Mouse (Mus musculus) liver, embryonic 11.5 days (tissue): ENCODE data around the gene Bco1. TPM values are rescaled to one million over a fixed set of nuclear protein-coding genes. Genes with fewer than 3 reads are reported as not detected.

Experiments
- ATAC-seq: fragments of 200-750 bp; cut with Nextera tagmentation; replicated peaks from 2 replicates; pipeline ENCODE4 v1.8.0; 2017; ENCODE audit warnings: moderate number of reproducible peaks, mild to moderate bottlenecking, moderate TSS enrichment, moderate library complexity; ENCODE audit not compliant: low FRiP score
- DNase-seq: peaks from one replicate; pipeline ENCODE4 v3.0.0-alpha.2; 2017; ENCODE audit warnings: low spot score
- H3K27ac ChIP-seq: fragments of 300-500 bp; sonication (generic); 2 replicates; pipeline ENCODE4 v1.5.1; 2014; ENCODE audit warnings: mild to moderate bottlenecking, low read depth, low read length, control low read depth
- H3K27me3 ChIP-seq: fragments of 300-500 bp; sonication (generic); replicated peaks from 2 replicates; pipeline ENCODE4 v1.6.1; 2014; ENCODE audit warnings: low read length, mixed read lengths; ENCODE audit not compliant: control insufficient read depth, insufficient read depth
- H3K36me3 ChIP-seq: fragments of 300-500 bp; sonication (generic); 2 replicates; pipeline ENCODE4 v1.6.1; 2014; ENCODE audit warnings: mild to moderate bottlenecking, low read length, moderate library complexity, mixed read lengths; ENCODE audit not compliant: control insufficient read depth, insufficient read depth
- H3K4me1 ChIP-seq: fragments of 300-500 bp; sonication (generic); replicated peaks from 2 replicates; pipeline ENCODE4 v1.6.1; 2014; ENCODE audit warnings: low read length, mixed read lengths; ENCODE audit not compliant: control insufficient read depth, insufficient read depth
- H3K4me2 ChIP-seq: fragments of 300-500 bp; sonication (generic); 2 replicates; pipeline ENCODE4 v1.6.1; 2014; ENCODE audit warnings: mild to moderate bottlenecking, control low read depth, moderate library complexity
- H3K4me3 ChIP-seq: fragments of 300-500 bp; sonication (generic); 2 replicates; pipeline ENCODE4 v1.5.1; 2014; ENCODE audit warnings: low read depth, low read length, control low read depth
- H3K9ac ChIP-seq: fragments of 300-500 bp; sonication (generic); 2 replicates; pipeline ENCODE4 v1.6.1; 2014; ENCODE audit warnings: low read depth, low read length, control low read depth
- H3K9me3 ChIP-seq: fragments of 300-500 bp; sonication (generic); 2 replicates; pipeline ENCODE4 v1.6.1; 2016; ENCODE audit warnings: low read length, inconsistent platforms, mixed read lengths; ENCODE audit not compliant: control insufficient read depth
- WGBS: fragments of 180-500 bp; shearing (Covaris S2); extraction: QIAGEN DNeasy Blood & Tissue Kit; methylation state at CpG from one replicate; pipeline ENCODE4 v1.1.7; 2014; 5-methylcytosine and 5-hydroxymethylcytosine counted together
- polyA plus RNA-seq: library from polyadenylated mRNA; unstranded; fragments of >200 nt; fragmentation: Nextera tagmentation; extraction: Ambion mirVana; gene quantifications from 2 replicates; pipeline ENCODE4 v1.2.1, GENCODE M21; 2014

Gene Bco1
- polyA plus RNA-seq, 1 experiment from 2014 or later: 11.9 TPM

DNA sequence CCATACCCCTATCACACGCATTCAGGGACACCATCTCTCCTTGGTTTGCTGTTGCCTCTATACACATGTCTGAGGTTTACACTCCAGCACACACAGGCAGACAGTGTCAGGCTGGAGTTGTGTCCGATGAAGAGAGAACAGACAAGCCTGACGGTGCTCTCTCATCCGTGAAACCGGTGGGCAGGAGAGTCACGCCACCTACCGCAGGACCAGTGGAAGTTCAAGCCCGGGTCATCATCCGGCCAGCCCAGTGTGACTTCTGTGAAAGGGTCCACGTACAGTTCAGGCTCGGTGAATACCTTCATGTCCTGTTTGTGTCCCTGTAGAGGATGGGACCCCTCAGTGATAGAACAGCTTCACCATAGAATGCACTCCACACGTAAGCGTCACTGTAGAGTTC is 35.3 kb upstream of the Bco1 start:
- H3K9ac ChIP-seq: no peak overlapping the region
- no peak overlapping the region for H3K27ac ChIP-seq
- 0 out of 2 replicates have a peak, but pooled peaks have one; percentile 29 for ATAC-seq
- no peak overlapping the region for H3K4me2 ChIP-seq
- no peaks in the 10 kb centered on the region for H3K9me3 ChIP-seq
- H3K36me3 ChIP-seq: no peaks in the 10 kb centered on the region
- peaks cover 2% of the 10 kb centered on the region; the same call in 1 of the 2 replicates for H3K27me3 ChIP-seq
- no peak for DNase-seq
- H3K4me3 ChIP-seq: no peak overlapping the region
- 76% methylated on average over 13 of the region's 13 CpGs for WGBS
- peaks cover 1% of the 10 kb centered on the region; the same call in 1 of the 2 replicates for H3K4me1 ChIP-seq

DNA sequence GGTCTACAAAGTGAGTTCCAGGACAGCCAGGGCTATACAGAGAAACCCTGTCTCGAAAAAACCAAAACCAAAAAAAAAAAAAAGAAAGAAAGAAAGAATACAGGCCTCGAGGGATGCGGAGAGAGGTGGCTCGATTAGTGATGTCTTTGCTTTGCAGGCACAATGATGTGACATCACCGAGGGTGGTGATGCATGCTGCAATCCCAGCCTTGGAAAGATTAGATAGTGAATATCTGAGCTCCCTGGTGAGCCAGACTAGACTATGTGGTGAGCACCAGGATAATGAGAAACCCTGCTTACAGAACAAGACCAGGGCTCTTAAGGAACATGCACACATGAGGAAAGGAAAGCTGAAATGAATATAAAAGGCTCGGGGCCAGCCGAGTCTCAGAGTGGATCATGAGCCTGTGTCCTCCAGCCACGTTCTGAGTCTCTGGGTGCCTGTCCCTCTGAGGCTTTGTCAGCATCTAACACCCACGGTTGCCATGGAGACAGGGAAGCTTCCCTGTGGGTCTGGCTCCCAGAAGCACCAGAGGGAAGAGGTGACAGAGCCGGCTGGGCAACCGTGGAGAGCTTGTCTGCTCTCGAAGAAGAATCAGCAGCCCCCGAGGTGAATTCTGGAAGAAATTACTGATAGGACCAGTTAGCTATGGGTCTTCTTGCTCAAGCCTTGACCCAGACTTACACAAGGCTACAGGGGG is 34.3 kb upstream of the Bco1 start:
- 59% methylated on average over 13 of the region's 13 CpGs for WGBS
- Histone ChIP-seq H3K9ac (no peak overlapping the region), H3K9me3 (no peaks in the 10 kb centered on the region), H3K4me3 (no peak overlapping the region), H3K27me3 (peaks cover 2% of the 10 kb centered on the region; the same call in 1 of the 2 replicates), H3K36me3 (no peaks in the 10 kb centered on the region), H3K4me2 (no peak overlapping the region), H3K4me1 (no peaks in the 10 kb centered on the region), H3K27ac (no peak overlapping the region)
- DNase-seq: no peak
- ATAC-seq: no peak

- H3K9ac ChIP-seq: no peak overlapping the region
- no peaks in the 10 kb centered on the region for H3K36me3 ChIP-seq
- 67% methylated on average over 7 of the region's 7 CpGs for WGBS
- no peak overlapping the region for H3K27ac ChIP-seq
- H3K9me3 ChIP-seq: no peaks in the 10 kb centered on the region
- H3K27me3 ChIP-seq: peaks cover 2% of the 10 kb centered on the region; the same call in 1 of the 2 replicates
- no peak for ATAC-seq
- no peaks in the 10 kb centered on the region for H3K4me1 ChIP-seq
- no peak overlapping the region for H3K4me3 ChIP-seq
- DNase-seq: no peak
- H3K4me2 ChIP-seq: no peak overlapping the region
Measured at GRCm38 (mm10) chr8:117066955-117067354, 28.7 kb upstream of the Bco1 start.

DNA sequence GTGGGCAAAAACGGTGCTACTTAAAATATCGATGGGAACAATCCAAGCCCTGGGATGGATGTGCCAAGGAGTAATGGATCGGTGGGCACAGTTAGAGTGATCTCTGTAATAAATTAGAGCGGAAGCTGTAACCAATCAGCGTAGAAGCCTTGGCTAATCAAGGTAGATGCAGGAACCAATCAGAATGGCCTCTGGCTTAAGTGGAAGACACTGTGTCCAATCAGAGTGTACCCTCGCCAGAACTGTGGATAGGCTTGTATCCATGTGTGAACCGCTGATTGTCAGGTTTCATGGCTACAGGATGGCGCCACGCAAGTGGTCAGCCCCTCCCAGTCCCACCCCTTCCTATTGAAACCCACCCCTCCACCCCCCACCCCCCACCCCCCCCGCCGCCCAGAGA is 28.3 kb upstream of the Bco1 start:
- ATAC-seq: 0 out of 2 replicates have a peak, but pooled peaks have one; percentile 42
- no peaks in the 10 kb centered on the region for H3K9me3 ChIP-seq
- H3K36me3 ChIP-seq: no peaks in the 10 kb centered on the region
- H3K4me2 ChIP-seq: no peak overlapping the region
- WGBS: 81% methylated on average over 11 of the region's 11 CpGs
- peaks cover 2% of the 10 kb centered on the region; the same call in 1 of the 2 replicates for H3K27me3 ChIP-seq
- no peak for DNase-seq
- H3K27ac ChIP-seq: no peak overlapping the region
- no peak overlapping the region for H3K9ac ChIP-seq
- no peak overlapping the region for H3K4me3 ChIP-seq
- H3K4me1 ChIP-seq: no peaks in the 10 kb centered on the region

- DNase-seq (no peak), ATAC-seq (peak; percentile 54)
- Histone ChIP-seq H3K4me2 (no peak overlapping the region), H3K27me3 (peaks cover 2% of the 10 kb centered on the region; the same call in 1 of the 2 replicates), H3K4me1 (no peaks in the 10 kb centered on the region), H3K36me3 (no peaks in the 10 kb centered on the region), H3K4me3 (no peak overlapping the region), H3K27ac (no peak overlapping the region), H3K9ac (no peak overlapping the region), H3K9me3 (no peaks in the 10 kb centered on the region)
- WGBS: 60% methylated on average over 13 of the region's 13 CpGs
Measured at GRCm38 (mm10) chr8:117068294-117068693, 27.4 kb upstream of the Bco1 start.

GRCm38 (mm10) chr8:117069708-117070107 is 25.9 kb upstream of the Bco1 start:
- Histone ChIP-seq H3K27ac (no peak overlapping the region), H3K9ac (no peak overlapping the region), H3K4me1 (peaks cover 8% of the 10 kb centered on the region), H3K36me3 (no peaks in the 10 kb centered on the region), H3K4me3 (no peak overlapping the region), H3K27me3 (peaks cover 2% of the 10 kb centered on the region; the same call in 1 of the 2 replicates), H3K4me2 (no peak overlapping the region), H3K9me3 (no peaks in the 10 kb centered on the region)
- no peak for DNase-seq
- WGBS: 65% methylated on average over 1 of the region's 1 CpGs
- no peak for ATAC-seq

DNA sequence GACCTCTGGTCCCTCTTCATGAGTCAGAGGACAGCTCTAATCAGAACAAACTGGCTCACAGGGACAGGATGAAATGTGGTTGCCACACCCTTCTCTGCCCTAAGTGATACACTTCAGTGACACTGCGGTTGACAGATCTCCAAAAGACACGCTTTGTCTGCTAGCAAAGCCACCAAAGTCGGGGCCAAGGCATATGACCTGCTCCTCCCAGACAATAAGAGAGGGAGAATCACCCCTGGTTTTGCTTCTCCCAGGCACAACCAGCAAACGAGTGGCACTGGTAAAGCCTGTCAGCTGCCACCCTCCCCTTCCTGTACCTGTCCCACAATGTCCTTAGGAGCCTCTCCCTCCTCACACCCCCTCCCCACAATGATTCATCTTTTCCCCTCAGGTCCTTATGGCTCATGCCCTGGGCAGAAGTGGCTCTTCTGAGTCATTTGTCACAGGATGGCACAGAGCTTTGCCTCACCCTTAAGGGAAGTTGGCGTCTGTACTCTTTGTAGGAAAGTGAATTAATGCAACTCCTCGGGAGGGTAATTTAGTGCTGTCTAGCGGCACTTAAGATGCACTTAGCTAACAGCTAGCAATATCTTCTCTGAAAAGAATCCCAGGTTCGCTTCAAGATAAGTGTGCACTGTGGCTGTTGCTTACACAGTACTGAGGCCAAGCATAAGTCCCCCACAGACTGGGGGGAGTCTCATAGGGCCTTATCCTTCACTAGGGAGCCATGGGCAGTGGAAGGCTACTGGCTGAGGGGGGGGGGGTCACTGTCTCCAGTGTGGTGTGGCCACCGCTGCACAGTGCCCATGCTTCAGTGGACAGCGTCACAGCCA is 21.1 kb upstream of the Bco1 start:
- 40% methylated on average over 10 of the region's 10 CpGs for WGBS
- DNase-seq (no peak), ATAC-seq (peak; percentile 88)
- H3K27ac ChIP-seq: peak overlapping the region; percentile 80
- no peaks in the 10 kb centered on the region for H3K9me3 ChIP-seq
- H3K36me3 ChIP-seq: no peaks in the 10 kb centered on the region
- no peak overlapping the region for H3K9ac ChIP-seq
- H3K4me1 ChIP-seq: peaks cover 26% of the 10 kb centered on the region
- no peaks in the 10 kb centered on the region for H3K27me3 ChIP-seq
- no peak overlapping the region for H3K4me3 ChIP-seq
- peak overlapping the region; percentile 51 for H3K4me2 ChIP-seq

DNA sequence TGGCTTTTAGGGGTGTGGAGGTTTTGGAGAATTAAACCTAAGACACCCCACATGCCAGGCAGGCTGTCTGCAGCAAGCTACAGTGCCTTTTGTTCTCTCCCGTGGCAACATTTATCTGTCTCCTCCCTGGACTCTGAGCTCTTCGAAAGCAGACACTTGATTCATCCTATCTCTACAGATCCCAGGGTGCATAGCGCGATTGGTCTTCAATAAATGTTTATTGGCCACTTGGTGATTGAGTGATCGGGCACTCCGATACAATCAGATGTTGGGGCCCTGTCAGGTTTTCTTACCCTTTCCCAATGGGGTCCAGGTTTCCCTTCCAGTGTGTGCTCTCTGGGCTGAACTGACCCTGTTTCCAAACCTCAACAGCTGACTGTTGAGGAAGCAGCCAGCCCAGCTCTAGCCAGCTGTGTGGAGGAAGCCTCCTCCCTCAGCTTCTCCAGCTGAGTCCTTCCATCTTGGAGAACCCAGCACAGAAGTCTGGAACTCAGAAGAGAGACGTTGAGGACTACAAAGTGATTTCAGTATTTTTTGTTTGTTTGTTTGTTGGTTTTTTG is 17.2 kb upstream of the Bco1 start:
- DNase-seq (no peak), ATAC-seq (no peak)
- 62% methylated on average over 7 of the region's 7 CpGs for WGBS
- H3K27ac ChIP-seq: no peak overlapping the region
- no peaks in the 10 kb centered on the region for H3K9me3 ChIP-seq
- no peak overlapping the region for H3K9ac ChIP-seq
- H3K4me2 ChIP-seq: no peak overlapping the region
- no peak overlapping the region for H3K4me3 ChIP-seq
- H3K36me3 ChIP-seq: no peaks in the 10 kb centered on the region
- H3K4me1 ChIP-seq: peaks cover 51% of the 10 kb centered on the region
- 0 out of 2 replicates have a peak, but pooled peaks cover 3% of the 10 kb centered on the region for H3K27me3 ChIP-seq
